ENCODE assay signal across 7 mouse cellular contexts in genomic region chr17:45593479-45593878, GRCm38 (mm10). TPM values are rescaled to one million over a fixed set of nuclear protein-coding genes. Genes with fewer than 3 reads are reported as not detected.
A peak's percentile ranks its signal among the peaks of the same experiment; 100 is the strongest.
DNase-seq lines count a peak whose midpoint lies in the region; ATAC-seq lines count a peak whose summit lies in the region.

No protein-coding gene starts in this region.

- 28% methylated on average over 8 of the region's 8 CpGs for WGBS in embryonic facial prominence, embryonic 13.5 days
- 38% methylated on average over 8 of the region's 8 CpGs for WGBS in intestine, embryonic 16.5 days
- WGBS in midbrain, embryonic 15.5 days = 25% methylated on average over 8 of the region's 8 CpGs

- DNase-seq in retina, postnatal 1 day = peak; percentile 33
- no peak for DNase-seq in retina, embryonic 14.5 days (ENCODE audit: low spot score)
- DNase-seq in ovary, adult 18-20 months (ENCODE audit: low spot score) = no peak
- no peak for DNase-seq in gastrocnemius, adult 8-10 months (ENCODE audit: low spot score in 2 of 2)

- peaks cover 17% of the 10 kb centered on the region for H3K27me3 ChIP-seq in embryonic facial prominence, embryonic 13.5 days
- no peaks in the 10 kb centered on the region for H3K27me3 ChIP-seq in intestine, embryonic 16.5 days (replicated peaks; ENCODE audit: control insufficient read depth, insufficient read depth, low read length)
- peaks cover 12% of the 10 kb centered on the region for H3K27me3 ChIP-seq in midbrain, embryonic 15.5 days (replicated peaks)

- H3K9me3 ChIP-seq in embryonic facial prominence, embryonic 13.5 days = no peaks in the 10 kb centered on the region
- no peaks in the 10 kb centered on the region for H3K9me3 ChIP-seq in intestine, embryonic 16.5 days (ENCODE audit: control insufficient read depth, low read length)
- no peaks in the 10 kb centered on the region for H3K9me3 ChIP-seq in midbrain, embryonic 15.5 days

- peaks cover 58% of the 10 kb centered on the region for H3K4me1 ChIP-seq in embryonic facial prominence, embryonic 13.5 days
- peaks cover 55% of the 10 kb centered on the region for H3K4me1 ChIP-seq in intestine, embryonic 16.5 days (ENCODE audit: control insufficient read depth, insufficient read depth, low read length)
- peaks cover 44% of the 10 kb centered on the region for H3K4me1 ChIP-seq in midbrain, embryonic 15.5 days

- peak overlapping the region; percentile 59; the same call in 1 of the 2 replicates for H3K4me3 ChIP-seq in embryonic facial prominence, embryonic 13.5 days
- no peak overlapping the region for H3K4me3 ChIP-seq in intestine, embryonic 16.5 days (ENCODE audit: low read length)
- H3K4me3 ChIP-seq in midbrain, embryonic 15.5 days = no peak overlapping the region

- peak overlapping the region; percentile 44; the same call in 1 of the 2 replicates for H3K9ac ChIP-seq in embryonic facial prominence, embryonic 13.5 days
- peak overlapping the region; percentile 51 for H3K9ac ChIP-seq in intestine, embryonic 16.5 days (ENCODE audit: low read depth, low read length)
- H3K9ac ChIP-seq in midbrain, embryonic 15.5 days = no peak overlapping the region

- no peak for ATAC-seq in embryonic facial prominence, embryonic 13.5 days (ENCODE audit: insufficient number of reproducible peaks, insufficient read depth, low FRiP score, low TSS enrichment, low read depth)
- 0 out of 2 replicates have a peak, but pooled peaks have one; percentile 9 for ATAC-seq in intestine, embryonic 16.5 days
- ATAC-seq in midbrain, embryonic 15.5 days (replicated peaks) = no peak

- H3K36me3 ChIP-seq in embryonic facial prominence, embryonic 13.5 days = peaks cover 16% of the 10 kb centered on the region
- H3K36me3 ChIP-seq in intestine, embryonic 16.5 days (ENCODE audit: control insufficient read depth, insufficient read depth, low read length) = peaks cover 4% of the 10 kb centered on the region; the same call in 1 of the 2 replicates
- no peaks in the 10 kb centered on the region for H3K36me3 ChIP-seq in midbrain, embryonic 15.5 days (replicated peaks)

- peak overlapping the region; percentile 99 for H3K4me2 ChIP-seq in embryonic facial prominence, embryonic 13.5 days
- H3K4me2 ChIP-seq in intestine, embryonic 16.5 days (ENCODE audit: low read depth, low read length) = peak overlapping the region; percentile 100; the same call in 1 of the 2 replicates
- peak overlapping the region; percentile 9; the same call in 1 of the 2 replicates for H3K4me2 ChIP-seq in midbrain, embryonic 15.5 days

- H3K27ac ChIP-seq in embryonic facial prominence, embryonic 13.5 days = no peak overlapping the region
- H3K27ac ChIP-seq in intestine, embryonic 16.5 days (ENCODE audit: low read length) = no peak overlapping the region
- H3K27ac ChIP-seq in midbrain, embryonic 15.5 days = no peak overlapping the region

RNA-seq across cellular contexts. Expression of gene Slc29a1, which starts 5.9 kb away (rescaled TPM):
- polyA plus RNA-seq in embryonic facial prominence, embryonic 13.5 days (2015; fragmentation: Nextera tagmentation; extraction: Ambion mirVana) = 69.8 and 77.4 TPM in 2 replicates
- 73.4 and 83.1 TPM in 2 replicates for polyA plus RNA-seq in intestine, embryonic 16.5 days (2015; fragmentation: Nextera tagmentation; extraction: Ambion mirVana)
- 30.7 and 33.0 TPM in 2 replicates for polyA plus RNA-seq in midbrain, embryonic 15.5 days (2015; fragmentation: Nextera tagmentation; extraction: Ambion mirVana)
- 10 to 100 TPM; 26.6 to 31.2 (median 27.2) TPM for total RNA-seq in gastrocnemius, adult 8-10 months (2022)

RNA-seq across cellular contexts. Expression of gene Mymx, which starts 8.4 kb away (rescaled TPM):
- 3.8 and 5.5 TPM in 2 replicates for polyA plus RNA-seq in embryonic facial prominence, embryonic 13.5 days (2015; fragmentation: Nextera tagmentation; extraction: Ambion mirVana)
- polyA plus RNA-seq in intestine, embryonic 16.5 days (2015; fragmentation: Nextera tagmentation; extraction: Ambion mirVana) = 0.22 and 0.64 TPM in 2 replicates
- not detected in 2 replicates for polyA plus RNA-seq in midbrain, embryonic 15.5 days (2015; fragmentation: Nextera tagmentation; extraction: Ambion mirVana)
- not detected for total RNA-seq in gastrocnemius, adult 8-10 months (2022)

RNA-seq across cellular contexts. Expression of gene Hsp90ab1, which starts 20.4 kb away (rescaled TPM):
- 1,480 and 1,606 TPM in 2 replicates for polyA plus RNA-seq in embryonic facial prominence, embryonic 13.5 days (2015; fragmentation: Nextera tagmentation; extraction: Ambion mirVana)
- 1,309 and 1,475 TPM in 2 replicates for polyA plus RNA-seq in intestine, embryonic 16.5 days (2015; fragmentation: Nextera tagmentation; extraction: Ambion mirVana)
- polyA plus RNA-seq in midbrain, embryonic 15.5 days (2015; fragmentation: Nextera tagmentation; extraction: Ambion mirVana) = 1,488 and 1,537 TPM in 2 replicates
- 1,000 to 10,000 TPM; 1,140 to 1,362 (median 1,203) TPM for total RNA-seq in gastrocnemius, adult 8-10 months (2022)

RNA-seq across cellular contexts. Expression of gene Slc35b2, which starts 29.8 kb away (rescaled TPM):
- polyA plus RNA-seq in embryonic facial prominence, embryonic 13.5 days (2015; fragmentation: Nextera tagmentation; extraction: Ambion mirVana) = 104 and 122 TPM in 2 replicates
- 132 and 136 TPM in 2 replicates for polyA plus RNA-seq in intestine, embryonic 16.5 days (2015; fragmentation: Nextera tagmentation; extraction: Ambion mirVana)
- 85.5 and 93.4 TPM in 2 replicates for polyA plus RNA-seq in midbrain, embryonic 15.5 days (2015; fragmentation: Nextera tagmentation; extraction: Ambion mirVana)
- total RNA-seq in gastrocnemius, adult 8-10 months (2022) = 10 to 100 TPM; 17.2 to 22.9 (median 19.8) TPM

RNA-seq across cellular contexts. Expression of gene Nfkbie, which starts 38.0 kb away (rescaled TPM):
- polyA plus RNA-seq in embryonic facial prominence, embryonic 13.5 days (2015; fragmentation: Nextera tagmentation; extraction: Ambion mirVana) = 4.7 TPM in 2 replicates
- 5.0 and 5.5 TPM in 2 replicates for polyA plus RNA-seq in intestine, embryonic 16.5 days (2015; fragmentation: Nextera tagmentation; extraction: Ambion mirVana)
- 3.5 and 5.3 TPM in 2 replicates for polyA plus RNA-seq in midbrain, embryonic 15.5 days (2015; fragmentation: Nextera tagmentation; extraction: Ambion mirVana)
- total RNA-seq in gastrocnemius, adult 8-10 months (2022) = under 1 TPM; 0.27 to 0.56 (median 0.34) TPM

Comparison
In these comparisons a context has a peak if more than half of its experiments do, and no peak if none do; other contexts are left out.
1. H3K4me2 ChIP-seq: peak in every context shown above with its lines; median percentile 100 in intestine, embryonic 16.5 days; 99 in embryonic facial prominence, embryonic 13.5 days; 9 in midbrain, embryonic 15.5 days.